Mouse (Mus musculus) lung, adult 2 months (tissue): Measurements from ENCODE around the gene Polr3e.

ENCODE experiments used
- CTCF ChIP-seq: fragments of 200-500 bp; IDR thresholded peaks from 2 replicates; pipeline ENCODE4 v1.5.1; 2011; ENCODE audit warnings: mild to moderate bottlenecking, low read length, control low read depth; ENCODE audit not compliant: insufficient read depth
- POLR2A ChIP-seq: fragments of 200-500 bp; IDR thresholded peaks from 2 replicates; pipeline ENCODE4 v1.6.1; 2011; ENCODE audit warnings: low read depth, mild to moderate bottlenecking, control low read depth, low read length, borderline replicate concordance; ENCODE audit errors: extremely low read depth

DNA sequence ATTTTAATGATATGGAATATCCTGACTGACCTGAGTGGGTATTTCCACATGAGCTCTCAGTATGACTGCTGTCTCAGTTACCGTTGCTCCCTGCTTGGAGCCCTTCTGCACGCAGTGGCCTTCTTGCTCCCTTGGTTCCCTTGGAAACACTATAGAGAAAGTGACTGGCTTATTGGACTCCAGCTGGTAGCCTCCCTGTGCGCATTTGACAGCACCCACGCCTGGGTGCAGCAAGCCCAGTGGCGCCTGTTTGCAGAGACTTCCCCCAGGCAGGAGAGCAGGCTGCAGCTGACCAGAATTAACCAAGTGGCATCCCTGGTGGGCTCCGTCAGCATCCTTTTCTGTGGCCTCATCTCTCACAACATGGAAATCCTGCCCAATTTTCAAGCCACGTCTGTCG is 73.6 kb downstream of the Polr3e start:
- TF ChIP-seq CTCF (no peak), POLR2A (no peak)
